Mouse (Mus musculus) limb, embryonic 14.5 days (tissue): ENCODE results near the gene Bcar3. TPM values are rescaled to one million over a fixed set of nuclear protein-coding genes. Genes with fewer than 3 reads are reported as not detected.
A peak's percentile ranks its signal among the peaks of the same experiment; 100 is the strongest.

Experiments
- ATAC-seq: fragments of 200-750 bp; cut with Nextera tagmentation; 2 replicates; pipeline ENCODE4 v1.8.0; 2017; ENCODE audit warnings: low read depth, moderate number of reproducible peaks, moderate TSS enrichment; ENCODE audit not compliant: low FRiP score
- DNase-seq: peaks from one replicate; pipeline ENCODE4 v3.0.0-alpha.2; 2015; ENCODE audit warnings: low spot score
- H3K27ac ChIP-seq: fragments of 300-500 bp; sonication (generic); replicated peaks from 2 replicates; pipeline ENCODE4 v1.5.1; 2014; ENCODE audit warnings: low read depth, mild to moderate bottlenecking, low read length, moderate library complexity, mixed read lengths
- H3K27me3 ChIP-seq: fragments of 300-500 bp; sonication (generic); 2 replicates; pipeline ENCODE4 v1.6.1; 2014; ENCODE audit warnings: low read length, mixed read lengths; ENCODE audit not compliant: control insufficient read depth, insufficient read depth
- H3K36me3 ChIP-seq: fragments of 300-500 bp; sonication (generic); 2 replicates; pipeline ENCODE4 v1.6.1; 2014; ENCODE audit warnings: mild to moderate bottlenecking, low read length, moderate library complexity, mixed read lengths; ENCODE audit not compliant: control insufficient read depth, insufficient read depth
- H3K4me1 ChIP-seq: fragments of 300-500 bp; sonication (generic); 2 replicates; pipeline ENCODE4 v1.6.1; 2014; ENCODE audit warnings: antibody characterized with exemption, low read length, mixed read lengths; ENCODE audit not compliant: control insufficient read depth, insufficient read depth
- H3K4me2 ChIP-seq: fragments of 300-500 bp; sonication (generic); replicated peaks from 2 replicates; pipeline ENCODE4 v1.6.1; 2014; ENCODE audit warnings: low read depth, mild to moderate bottlenecking, low read length, moderate library complexity; ENCODE audit not compliant: severe bottlenecking
- H3K4me3 ChIP-seq: fragments of 300-500 bp; sonication (generic); replicated peaks from 2 replicates; pipeline ENCODE4 v1.5.1; 2014; ENCODE audit warnings: low read length
- H3K9ac ChIP-seq: fragments of 300-500 bp; sonication (generic); 2 replicates; pipeline ENCODE4 v1.6.1; 2014; ENCODE audit warnings: mild to moderate bottlenecking, low read depth, low read length, moderate library complexity; ENCODE audit not compliant: severe bottlenecking
- H3K9me3 ChIP-seq: fragments of 300-500 bp; sonication (generic); 2 replicates; pipeline ENCODE4 v1.6.1; 2016; ENCODE audit warnings: low read length; ENCODE audit not compliant: control insufficient read depth
- POLR2A ChIP-seq: fragments of 200-500 bp; IDR thresholded peaks from 2 replicates; pipeline ENCODE4 v1.8.0; 2012; ENCODE audit warnings: inconsistent platforms, mild to moderate bottlenecking, moderate library complexity, borderline replicate concordance; ENCODE audit not compliant: insufficient read depth, insufficient read length; ENCODE audit errors: extremely low read depth
- WGBS: fragments of 180-500 bp; shearing (Covaris S2); extraction: QIAGEN DNeasy Blood & Tissue Kit; methylation state at CpG from one replicate; pipeline ENCODE4 v1.1.7; 2014; 5-methylcytosine and 5-hydroxymethylcytosine counted together
- polyA plus RNA-seq, 2 experiments: library from polyadenylated mRNA; depleted of rRNA in 1 of 2; stranded (reverse) in 1 of 2; unstranded in 1 of 2; fragments of >200 nt; fragmentation: Nextera tagmentation in 1 of 2; extraction: Ambion mirVana in 1 of 2; gene quantifications; 2 replicates each; pipeline versions ENCODE4 v1.2.1 to v1.2.3; 2012 to 2014

Gene Bcar3
- polyA plus RNA-seq, 2 experiments, result 7.8 to 7.9 TPM

DNA sequence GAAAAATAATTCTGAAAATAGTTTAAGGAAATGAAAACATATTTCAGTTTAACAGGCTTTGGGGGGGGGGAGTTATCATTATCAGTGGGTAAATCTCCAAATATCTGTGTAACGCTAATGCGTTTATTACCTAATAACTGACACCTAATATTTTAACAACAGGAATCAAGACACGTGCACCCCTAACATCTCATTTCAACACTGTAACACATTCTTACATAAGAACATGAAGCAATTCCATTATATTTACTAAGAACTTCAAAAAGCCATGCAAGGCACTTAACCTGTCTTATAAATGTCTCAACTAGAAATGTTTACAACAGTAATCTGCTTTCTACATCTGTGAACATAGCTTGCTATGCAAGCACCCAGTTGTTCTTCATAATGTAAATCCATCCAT is 257.2 kb downstream of the Bcar3 start:
- no peak overlapping the region for H3K9ac ChIP-seq
- H3K9me3 ChIP-seq, result no peaks in the 10 kb centered on the region
- H3K4me2 ChIP-seq, result no peak overlapping the region
- no peak overlapping the region for H3K27ac ChIP-seq
- WGBS, result 86% methylated on average over 3 of the region's 3 CpGs
- H3K27me3 ChIP-seq, result no peaks in the 10 kb centered on the region
- no peak overlapping the region for H3K4me3 ChIP-seq
- H3K36me3 ChIP-seq, result peaks cover 28% of the 10 kb centered on the region
- no peaks in the 10 kb centered on the region for H3K4me1 ChIP-seq
- no peak for ATAC-seq
- no peak for TF ChIP-seq POLR2A
- no peak for DNase-seq

DNA sequence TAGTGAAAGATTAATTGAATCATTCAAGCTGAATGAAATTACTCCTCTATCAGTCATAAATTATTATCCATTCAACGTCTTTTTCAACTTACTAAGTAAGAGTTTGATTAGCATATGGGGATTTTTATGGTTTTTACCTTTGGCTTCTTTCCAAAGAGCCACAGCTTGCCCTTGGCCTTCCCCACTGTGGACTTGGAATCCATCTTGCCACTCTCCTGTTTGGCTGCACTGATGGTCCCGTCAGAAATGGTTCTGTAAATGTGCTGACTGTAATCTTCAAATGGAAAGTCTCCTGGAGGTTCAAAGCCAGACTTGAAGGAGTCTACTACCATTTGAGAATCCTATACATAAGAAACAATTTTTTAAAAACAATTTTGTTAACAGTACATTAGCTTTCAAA is 263.8 kb downstream of the Bcar3 start:
- H3K27ac ChIP-seq, result no peak overlapping the region
- no peak for TF ChIP-seq POLR2A
- ATAC-seq (no peak), DNase-seq (no peak)
- no peaks in the 10 kb centered on the region for H3K9me3 ChIP-seq
- no peaks in the 10 kb centered on the region for H3K27me3 ChIP-seq
- no peak overlapping the region for H3K9ac ChIP-seq
- H3K4me2 ChIP-seq, result no peak overlapping the region
- H3K4me3 ChIP-seq, result no peak overlapping the region
- WGBS, result 38% methylated on average over 2 of the region's 2 CpGs
- peaks cover 21% of the 10 kb centered on the region for H3K36me3 ChIP-seq
- H3K4me1 ChIP-seq, result no peaks in the 10 kb centered on the region

DNA sequence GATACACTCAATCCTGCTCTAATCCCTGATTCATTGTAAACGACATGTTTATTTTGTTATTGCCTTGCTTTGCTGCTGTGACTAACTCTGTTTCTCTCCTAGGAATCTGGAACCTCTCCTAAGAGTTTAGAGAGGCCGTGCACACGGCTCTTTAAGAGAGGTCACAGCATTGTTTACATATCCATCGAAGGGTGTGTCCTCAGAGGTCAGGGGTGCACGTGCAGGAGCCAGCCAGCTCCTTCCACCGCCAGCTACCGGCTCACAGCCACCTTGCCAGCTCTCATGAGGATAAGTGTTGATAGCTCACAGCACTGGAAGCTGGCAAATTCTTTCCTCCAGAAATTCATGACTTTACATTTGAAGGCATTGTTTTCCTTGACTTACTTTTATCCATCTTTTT is 271.3 kb downstream of the Bcar3 start:
- Histone ChIP-seq H3K9me3 (no peaks in the 10 kb centered on the region), H3K9ac (no peak overlapping the region), H3K4me3 (no peak overlapping the region), H3K27me3 (no peaks in the 10 kb centered on the region), H3K36me3 (peaks cover 27% of the 10 kb centered on the region), H3K4me1 (no peaks in the 10 kb centered on the region), H3K4me2 (no peak overlapping the region), H3K27ac (no peak overlapping the region)
- DNase-seq (no peak), ATAC-seq (no peak)
- WGBS, result 26% methylated on average over 7 of the region's 7 CpGs
- no peak for TF ChIP-seq POLR2A

DNA sequence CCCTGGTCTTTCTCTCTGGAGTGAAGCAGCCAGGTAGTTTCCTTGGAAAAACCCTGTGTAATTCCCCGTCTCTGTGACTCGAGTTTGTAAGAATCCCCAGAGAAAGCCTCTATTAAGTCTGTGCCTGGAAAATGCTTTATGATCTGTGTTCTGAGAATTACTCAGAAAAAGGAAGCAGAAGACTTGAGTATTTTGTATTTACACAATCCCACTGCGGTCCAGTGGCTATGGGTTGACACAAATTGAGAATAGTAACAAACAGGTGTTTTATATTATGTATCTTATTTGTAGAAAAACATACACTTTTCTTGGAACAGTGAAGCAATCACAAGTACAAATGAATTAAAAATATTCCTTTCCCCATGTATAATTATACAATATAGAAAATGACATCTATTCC is 272.2 kb downstream of the Bcar3 start:
- Histone ChIP-seq H3K36me3 (peaks cover 27% of the 10 kb centered on the region), H3K4me2 (no peak overlapping the region), H3K4me1 (no peaks in the 10 kb centered on the region), H3K4me3 (no peak overlapping the region), H3K27ac (no peak overlapping the region), H3K9me3 (no peaks in the 10 kb centered on the region), H3K27me3 (no peaks in the 10 kb centered on the region), H3K9ac (no peak overlapping the region)
- no peak for TF ChIP-seq POLR2A
- ATAC-seq (no peak), DNase-seq (no peak)
- 65% methylated on average over 3 of the region's 3 CpGs for WGBS

DNA sequence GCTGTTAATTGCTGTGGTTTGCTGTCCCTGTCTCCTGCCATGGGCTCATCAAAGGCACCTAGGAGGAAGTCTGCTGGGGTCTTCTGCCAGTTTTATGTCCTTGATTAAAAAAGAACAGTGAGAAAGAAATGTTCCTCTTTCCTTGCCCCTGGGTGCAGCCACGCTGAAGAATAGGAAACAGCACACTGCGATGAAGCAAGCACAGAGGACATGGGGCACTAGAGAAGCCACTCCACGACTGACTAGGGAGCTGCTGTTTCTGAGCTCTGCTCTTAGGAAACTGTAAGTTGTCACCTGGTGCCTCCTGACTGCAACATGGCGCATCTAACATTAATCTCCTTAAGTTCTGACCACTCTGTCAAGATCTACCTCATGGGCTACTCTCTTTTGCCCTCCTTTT is 272.6 kb downstream of the Bcar3 start:
- DNase-seq (no peak), ATAC-seq (no peak)
- H3K27ac ChIP-seq, result no peak overlapping the region
- H3K36me3 ChIP-seq, result peaks cover 23% of the 10 kb centered on the region
- no peak overlapping the region for H3K4me3 ChIP-seq
- H3K4me2 ChIP-seq, result no peak overlapping the region
- H3K27me3 ChIP-seq, result no peaks in the 10 kb centered on the region
- no peak overlapping the region for H3K9ac ChIP-seq
- no peak for TF ChIP-seq POLR2A
- 63% methylated on average over 4 of the region's 4 CpGs for WGBS
- no peaks in the 10 kb centered on the region for H3K4me1 ChIP-seq
- H3K9me3 ChIP-seq, result no peaks in the 10 kb centered on the region

DNA sequence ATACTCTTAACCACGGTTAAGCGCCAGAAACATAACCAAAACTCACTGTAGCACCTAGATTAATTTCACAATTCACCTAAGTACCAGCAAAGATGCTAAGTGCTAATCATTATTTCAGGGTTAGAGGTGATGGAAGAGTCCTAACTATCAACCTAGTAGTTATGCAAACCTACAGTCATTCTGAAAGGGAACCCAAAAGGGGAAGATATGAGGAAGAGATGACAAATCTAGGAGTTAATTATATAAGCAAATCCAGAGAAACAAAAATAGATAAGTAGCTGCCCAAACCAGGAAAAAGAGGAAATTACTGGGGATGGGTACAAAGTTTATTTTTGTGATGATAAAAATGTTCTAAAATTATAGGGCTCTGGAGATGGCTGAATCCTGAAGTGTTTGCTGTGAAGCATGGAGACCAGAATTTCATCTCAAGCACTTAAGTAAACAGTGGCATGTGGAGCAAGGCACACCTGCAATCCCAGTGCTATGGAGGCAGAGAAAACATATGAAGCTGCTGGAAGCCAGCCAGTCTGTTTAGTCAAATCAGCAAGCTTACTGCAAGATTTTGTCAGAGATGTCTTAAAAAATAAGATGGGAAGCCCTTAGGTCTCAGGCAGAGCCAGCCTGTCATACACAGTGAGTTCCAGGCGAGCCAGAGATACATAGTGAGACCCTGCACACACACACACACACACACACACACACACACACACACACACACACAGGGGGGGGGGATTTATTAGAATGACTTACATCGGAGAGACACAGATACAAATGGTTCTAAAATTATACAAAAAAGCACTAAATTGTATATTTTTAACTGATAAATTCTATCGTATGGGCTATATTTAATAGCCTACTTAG is 279.7 kb downstream of the Bcar3 start:
- H3K27ac ChIP-seq, result no peak overlapping the region
- DNase-seq (peak; percentile 20), ATAC-seq (no peak)
- no peak for TF ChIP-seq POLR2A
- 0 out of 2 replicates have a peak, but pooled peaks cover 2% of the 10 kb centered on the region for H3K4me1 ChIP-seq
- no peak overlapping the region for H3K9ac ChIP-seq
- WGBS, result 90% methylated on average over 5 of the region's 5 CpGs
- no peak overlapping the region for H3K4me2 ChIP-seq
- no peaks in the 10 kb centered on the region for H3K9me3 ChIP-seq
- H3K4me3 ChIP-seq, result no peak overlapping the region
- no peaks in the 10 kb centered on the region; the same call in none of the 2 replicates for H3K36me3 ChIP-seq
- H3K27me3 ChIP-seq, result no peaks in the 10 kb centered on the region
